Mouse (Mus musculus): ENCODE measurements at regions not wholly inside any gene's neighbourhood (a gene's known extent, or its start where the extent isn't known, plus 50 kb on each side); places are given as distances from the start of the nearest gene placed in this dataset.
A peak's percentile ranks its signal among the peaks of the same experiment; 100 is the strongest.

GRCm38 (mm10) chr11:56823471-56823870, 187.7 kb upstream of the Gria1 start:
- Histone ChIP-seq H3K36me3 (ENCODE audit: control insufficient read depth, insufficient read depth) (no peaks in the 10 kb centered on the region), H3K79me3 (ENCODE audit: low read depth) (no peaks in the 10 kb centered on the region), H3K4me3 (ENCODE audit: insufficient read depth, poor library complexity, severe bottlenecking) (no peak overlapping the region), H3ac (ENCODE audit: control insufficient read depth, insufficient read length, low read depth) (no peak overlapping the region), H3K27me3 (ENCODE audit: control insufficient read depth, insufficient read depth, insufficient read length) (no peaks in the 10 kb centered on the region), H3K79me2 (ENCODE audit: control insufficient read depth, insufficient read depth) (no peaks in the 10 kb centered on the region)
- TF ChIP-seq MAX (IDR thresholded peaks at IDR 0.05): no peak

GRCm38 (mm10) chr11:56827499-56827898, 183.7 kb upstream of the Gria1 start:
- Histone ChIP-seq H3K27me3 (ENCODE audit: control insufficient read depth, insufficient read depth, insufficient read length) (no peaks in the 10 kb centered on the region), H3K4me3 (ENCODE audit: insufficient read depth, poor library complexity, severe bottlenecking) (no peak overlapping the region), H3K79me3 (ENCODE audit: low read depth) (no peaks in the 10 kb centered on the region), H3K36me3 (ENCODE audit: control insufficient read depth, insufficient read depth) (no peaks in the 10 kb centered on the region), H3ac (ENCODE audit: control insufficient read depth, insufficient read length, low read depth) (no peak overlapping the region), H3K79me2 (ENCODE audit: control insufficient read depth, insufficient read depth) (no peaks in the 10 kb centered on the region)
- TF ChIP-seq USF1 (IDR thresholded peaks at IDR 0.05; ENCODE audit: low read depth): no peak
- TF ChIP-seq MYOD1 (IDR thresholded peaks at IDR 0.05; ENCODE audit: control insufficient read depth, insufficient read length, low read depth): no peak
- no peak for TF ChIP-seq MYOG (IDR thresholded peaks at IDR 0.05; ENCODE audit: control insufficient read depth, extremely low read depth, insufficient read length)
- TF ChIP-seq CEBPB (IDR thresholded peaks at IDR 0.05; ENCODE audit: low read depth): no peak
- no peak for TF ChIP-seq FOSL1 (IDR thresholded peaks at IDR 0.05; ENCODE audit: insufficient read depth, low read length, poor library complexity, severe bottlenecking)
- TF ChIP-seq MAX (IDR thresholded peaks at IDR 0.05): no peak
- no peak for TF ChIP-seq CTCF (IDR thresholded peaks at IDR 0.05; ENCODE audit: control insufficient read depth, insufficient read depth, insufficient read length)

DNA sequence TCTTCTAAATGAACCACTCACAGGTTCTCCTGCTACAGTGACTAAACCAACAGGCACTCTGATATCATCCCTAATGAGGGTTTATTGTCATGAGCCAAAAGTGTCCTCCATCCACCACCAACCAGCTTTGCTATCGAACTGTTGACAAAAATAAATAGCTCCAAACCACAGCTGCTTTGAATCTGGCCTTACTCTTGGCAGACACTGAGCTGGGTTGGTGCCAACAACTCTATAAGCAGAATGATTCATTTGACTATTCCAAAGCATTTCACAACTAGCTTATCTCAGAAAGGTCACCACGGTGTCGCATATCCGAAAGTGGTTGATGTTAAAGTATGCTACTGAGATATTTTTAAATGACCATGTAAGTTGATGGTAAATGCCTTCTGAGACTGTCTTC, 148.5 kb upstream of the Gria1 start:
- Histone ChIP-seq H3K79me2 (ENCODE audit: control insufficient read depth, insufficient read depth) (no peaks in the 10 kb centered on the region), H3K79me3 (ENCODE audit: low read depth) (no peaks in the 10 kb centered on the region), H3K4me3 (ENCODE audit: insufficient read depth, poor library complexity, severe bottlenecking) (no peak overlapping the region), H3K36me3 (ENCODE audit: control insufficient read depth, insufficient read depth) (no peaks in the 10 kb centered on the region), H3K27me3 (ENCODE audit: control insufficient read depth, insufficient read depth, insufficient read length) (no peaks in the 10 kb centered on the region), H3ac (ENCODE audit: control insufficient read depth, insufficient read length, low read depth) (no peak overlapping the region)
- no peak for TF ChIP-seq FOSL1 (IDR thresholded peaks at IDR 0.05; ENCODE audit: insufficient read depth, low read length, poor library complexity, severe bottlenecking)
- TF ChIP-seq USF1 (IDR thresholded peaks at IDR 0.05; ENCODE audit: low read depth): no peak
- TF ChIP-seq CEBPB (IDR thresholded peaks at IDR 0.05; ENCODE audit: low read depth): peak; percentile 94
- TF ChIP-seq MAX (IDR thresholded peaks at IDR 0.05): no peak

GRCm38 (mm10) chr11:56871640-56872039, 139.5 kb upstream of the Gria1 start:
- no peaks in the 10 kb centered on the region for H3K27me3 ChIP-seq (ENCODE audit: control insufficient read depth, insufficient read depth, insufficient read length)
- TF ChIP-seq FOSL1 (IDR thresholded peaks at IDR 0.05; ENCODE audit: insufficient read depth, low read length, poor library complexity, severe bottlenecking) (no peak), MYOG (IDR thresholded peaks at IDR 0.05; ENCODE audit: control insufficient read depth, extremely low read depth, insufficient read length) (no peak), MYOD1 (IDR thresholded peaks at IDR 0.05; ENCODE audit: control insufficient read depth, insufficient read length, low read depth) (no peak), USF1 (IDR thresholded peaks at IDR 0.05; ENCODE audit: low read depth) (no peak), MAX (IDR thresholded peaks at IDR 0.05) (no peak), CEBPB (IDR thresholded peaks at IDR 0.05; ENCODE audit: low read depth) (no peak), CTCF (IDR thresholded peaks at IDR 0.05; ENCODE audit: control insufficient read depth, insufficient read depth, insufficient read length) (no peak)
- no peaks in the 10 kb centered on the region for H3K36me3 ChIP-seq (ENCODE audit: control insufficient read depth, insufficient read depth)
- H3K4me3 ChIP-seq (ENCODE audit: insufficient read depth, poor library complexity, severe bottlenecking): no peak overlapping the region
- H3K79me3 ChIP-seq (ENCODE audit: low read depth): no peaks in the 10 kb centered on the region
- no peaks in the 10 kb centered on the region for H3K79me2 ChIP-seq (ENCODE audit: control insufficient read depth, insufficient read depth)
- no peak overlapping the region for H3ac ChIP-seq (ENCODE audit: control insufficient read depth, insufficient read length, low read depth)

- no peak overlapping the region for H3ac ChIP-seq (ENCODE audit: control insufficient read depth, insufficient read length, low read depth)
- H3K27me3 ChIP-seq (ENCODE audit: control insufficient read depth, insufficient read depth, insufficient read length): no peaks in the 10 kb centered on the region
- no peak overlapping the region for H3K4me3 ChIP-seq (ENCODE audit: insufficient read depth, poor library complexity, severe bottlenecking)
- no peaks in the 10 kb centered on the region for H3K79me2 ChIP-seq (ENCODE audit: control insufficient read depth, insufficient read depth)
- H3K36me3 ChIP-seq (ENCODE audit: control insufficient read depth, insufficient read depth): no peaks in the 10 kb centered on the region
- H3K79me3 ChIP-seq (ENCODE audit: low read depth): no peaks in the 10 kb centered on the region
- TF ChIP-seq MYOD1 (IDR thresholded peaks at IDR 0.05; ENCODE audit: control insufficient read depth, insufficient read length, low read depth): no peak
- TF ChIP-seq CTCF (IDR thresholded peaks at IDR 0.05; ENCODE audit: control insufficient read depth, insufficient read depth, insufficient read length): no peak
- TF ChIP-seq FOSL1 (IDR thresholded peaks at IDR 0.05; ENCODE audit: insufficient read depth, low read length, poor library complexity, severe bottlenecking): no peak
- TF ChIP-seq MAX (IDR thresholded peaks at IDR 0.05): no peak
- no peak for TF ChIP-seq MYOG (IDR thresholded peaks at IDR 0.05; ENCODE audit: control insufficient read depth, extremely low read depth, insufficient read length)
- no peak for TF ChIP-seq USF1 (IDR thresholded peaks at IDR 0.05; ENCODE audit: low read depth)
- TF ChIP-seq CEBPB (IDR thresholded peaks at IDR 0.05; ENCODE audit: low read depth): no peak
These were observed 112.6 kb upstream of the Gria1 start for GRCm38 (mm10) chr11:56898548-56898951.

GRCm38 (mm10) chr11:56901201-56901600, 110.0 kb upstream of the Gria1 start:
- TF ChIP-seq MAX (IDR thresholded peaks at IDR 0.05): no peak
- peak; percentile 44 for TF ChIP-seq FOSL1 (IDR thresholded peaks at IDR 0.05; ENCODE audit: insufficient read depth, low read length, poor library complexity, severe bottlenecking)
- Histone ChIP-seq H3K27me3 (ENCODE audit: control insufficient read depth, insufficient read depth, insufficient read length) (no peaks in the 10 kb centered on the region), H3K4me3 (ENCODE audit: insufficient read depth, poor library complexity, severe bottlenecking) (no peak overlapping the region)

More at GRCm38 (mm10) chr11:56901201-56901600, 110.0 kb upstream of the Gria1 start:
- no peaks in the 10 kb centered on the region for H3K36me3 ChIP-seq (ENCODE audit: control insufficient read depth, insufficient read depth)
- no peaks in the 10 kb centered on the region for H3K79me2 ChIP-seq (ENCODE audit: control insufficient read depth, insufficient read depth)
- no peak overlapping the region for H3ac ChIP-seq (ENCODE audit: control insufficient read depth, insufficient read length, low read depth)
- no peaks in the 10 kb centered on the region for H3K79me3 ChIP-seq (ENCODE audit: low read depth)

Measured in C2C12 (cell line).